Mouse (Mus musculus) bone marrow, adult 2 months (tissue): ENCODE data around the gene Mycl.

Source experiments
- CTCF ChIP-seq: fragments of 200-500 bp; IDR thresholded peaks from 2 replicates; pipeline ENCODE4 v1.5.1; 2011; ENCODE audit warnings: low read length, control low read depth; ENCODE audit not compliant: control insufficient read depth, insufficient read depth
- POLR2A ChIP-seq: fragments of 200-500 bp; IDR thresholded peaks from 2 replicates; pipeline ENCODE4 v1.6.1; 2011; ENCODE audit warnings: low read depth, mild to moderate bottlenecking, control low read depth, low read length, borderline replicate concordance; ENCODE audit not compliant: control insufficient read depth

DNA sequence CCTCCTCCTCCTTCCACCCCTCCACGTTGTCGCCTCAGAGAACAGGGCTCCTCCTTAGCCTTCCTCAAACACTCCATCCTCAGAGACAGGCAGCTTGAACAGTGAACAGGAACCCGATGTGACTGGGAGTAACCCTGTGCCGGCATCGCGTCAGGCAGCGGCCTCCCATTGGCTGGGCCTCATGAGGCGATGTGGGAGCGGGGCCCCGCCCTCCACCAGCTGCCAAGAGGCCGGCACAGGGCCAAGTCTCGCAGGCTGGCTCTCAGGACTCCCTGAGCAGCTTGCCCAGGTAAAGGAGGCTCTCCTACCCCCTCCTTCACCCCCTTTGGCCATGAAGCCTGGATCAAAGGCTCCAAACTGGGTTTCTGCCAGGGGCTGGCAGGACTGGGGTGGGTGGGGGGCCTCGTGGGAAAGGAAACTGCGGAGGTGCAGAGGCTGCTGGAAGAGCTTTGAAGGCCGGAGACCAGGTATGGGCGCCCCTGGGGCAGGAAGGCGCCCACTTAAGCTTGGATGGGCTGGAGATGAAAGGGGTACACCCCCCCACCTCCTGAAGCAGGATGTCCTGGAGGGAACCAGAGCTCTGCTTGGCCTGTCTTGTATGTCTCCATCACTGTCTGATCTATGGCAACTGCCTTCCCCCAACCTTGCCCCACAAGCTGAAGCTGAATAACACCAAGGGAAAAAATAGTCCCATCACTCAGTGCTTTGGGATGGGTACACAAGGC lies 39.9 kb upstream of the Mycl start:
- 0 out of 2 replicates have a peak, but pooled peaks have one; percentile 28 for TF ChIP-seq POLR2A
- TF ChIP-seq CTCF: no peak
